In genomic region chr2:93306898-93307297, GRCm38 (mm10) we compare ENCODE assay signal across 24 mouse cellular contexts. TPM values are rescaled to one million over a fixed set of nuclear protein-coding genes. Genes with fewer than 3 reads are reported as not detected.
A peak's percentile ranks its signal among the peaks of the same experiment; 100 is the strongest.
DNase-seq lines count a peak whose midpoint lies in the region; ATAC-seq lines count a peak whose summit lies in the region.
"Had no signal": no experiment of that assay in that cellular context is flagged by ENCODE, and none has a peak within 500 bp of the region (broad histone marks: within the 10 kb centered on the region; RNA-seq: fewer than 3 reads in every experiment).

No protein-coding gene starts in this region.

- H3K27ac ChIP-seq in hindbrain, embryonic 10.5 days = 0 out of 2 replicates have a peak overlapping the region, but pooled peaks have one; percentile 12
- no peak overlapping the region for H3K27ac ChIP-seq in hindbrain, embryonic 16.5 days (ENCODE audit: low read depth, low read length)
- 0 out of 2 replicates have a peak overlapping the region, but pooled peaks have one; percentile 11 for H3K27ac ChIP-seq in hindbrain, embryonic 14.5 days
- no peak overlapping the region for H3K27ac ChIP-seq in hindbrain, embryonic 13.5 days
- H3K27ac ChIP-seq: embryonic facial prominence, embryonic 10.5 days; embryonic facial prominence, embryonic 12.5 days; forebrain, embryonic 13.5 days; forebrain, embryonic 15.5 days had no signal

- DNase-seq in hindbrain, embryonic 10.5 days (ENCODE audit: low spot score) = no peak
- no peak for DNase-seq in hindbrain, embryonic 14.5 days (ENCODE audit: low spot score)
- peak; percentile 56 for DNase-seq in brain, adult 2 months (ENCODE audit: low read depth, low spot score)
- DNase-seq in telencephalon, adult 2 months (ENCODE audit: low read depth, low spot score) = peak; percentile 49
- DNase-seq: adrenal gland, adult 8-10 months; adrenal gland, postnatal 14 days; adrenal gland, postnatal 36 days; cerebellum, adult 11 months; cerebellum, adult 18-20 months; cerebellum, adult 8-10 months; cerebellum, adult 9-11 months; cerebellum, postnatal 14 days; cerebellum, postnatal 36 days; forebrain, postnatal 0 days had no signal

- peaks cover 68% of the 10 kb centered on the region for H3K36me3 ChIP-seq in hindbrain, embryonic 10.5 days
- no peaks in the 10 kb centered on the region for H3K36me3 ChIP-seq in hindbrain, embryonic 16.5 days (ENCODE audit: control insufficient read depth, insufficient read depth, low read length)
- 0 out of 2 replicates have a peak, but pooled peaks cover 3% of the 10 kb centered on the region for H3K36me3 ChIP-seq in hindbrain, embryonic 14.5 days (replicated peaks; ENCODE audit: control insufficient read depth, insufficient read depth)
- 0 out of 2 replicates have a peak, but pooled peaks cover 4% of the 10 kb centered on the region for H3K36me3 ChIP-seq in hindbrain, embryonic 13.5 days
- H3K36me3 ChIP-seq: embryonic facial prominence, embryonic 12.5 days; forebrain, embryonic 15.5 days; G1E had no signal

- 88% methylated on average over 4 of the region's 4 CpGs for WGBS in hindbrain, embryonic 10.5 days
- 87% methylated on average over 4 of the region's 4 CpGs for WGBS in hindbrain, embryonic 16.5 days
- WGBS in hindbrain, embryonic 14.5 days = 93% methylated on average over 4 of the region's 4 CpGs
- 91% methylated on average over 4 of the region's 4 CpGs for WGBS in hindbrain, embryonic 13.5 days

- H3K4me1 ChIP-seq in hindbrain, embryonic 10.5 days (replicated peaks) = peaks cover 70% of the 10 kb centered on the region
- H3K4me1 ChIP-seq in hindbrain, embryonic 16.5 days (ENCODE audit: control insufficient read depth, insufficient read depth, low read depth, low read length) = peaks cover 14% of the 10 kb centered on the region
- peaks cover 30% of the 10 kb centered on the region for H3K4me1 ChIP-seq in hindbrain, embryonic 14.5 days (replicated peaks; ENCODE audit: control insufficient read depth, insufficient read depth, low read length)
- peaks cover 57% of the 10 kb centered on the region for H3K4me1 ChIP-seq in hindbrain, embryonic 13.5 days (replicated peaks)

- no peak overlapping the region for H3K4me3 ChIP-seq in hindbrain, embryonic 10.5 days
- H3K4me3 ChIP-seq in hindbrain, embryonic 16.5 days (ENCODE audit: low read length) = no peak overlapping the region
- no peak overlapping the region for H3K4me3 ChIP-seq in hindbrain, embryonic 14.5 days (replicated peaks; ENCODE audit: low read length)
- no peak overlapping the region for H3K4me3 ChIP-seq in hindbrain, embryonic 13.5 days
- H3K4me3 ChIP-seq: embryonic facial prominence, embryonic 10.5 days; embryonic facial prominence, embryonic 12.5 days; forebrain, embryonic 13.5 days; forebrain, embryonic 15.5 days had no signal

- no peak for ATAC-seq in hindbrain, embryonic 16.5 days
- ATAC-seq in hindbrain, embryonic 14.5 days (ENCODE audit: low FRiP score) = no peak
- no peak for ATAC-seq in hindbrain, embryonic 13.5 days (ENCODE audit: low FRiP score)
- no peak for ATAC-seq in CD4-positive, CD25-positive, alpha-beta regulatory T cell, adult 4 months
- ATAC-seq: activated CD4-positive, CD25-positive, alpha-beta regulatory T cell, adult 4 months; forebrain, embryonic 13.5 days; forebrain, embryonic 15.5 days; forebrain, postnatal 0 days; Patski had no signal

- no peaks in the 10 kb centered on the region for H3K27me3 ChIP-seq in hindbrain, embryonic 10.5 days (ENCODE audit: insufficient read depth, poor library complexity, severe bottlenecking)
- no peaks in the 10 kb centered on the region for H3K27me3 ChIP-seq in hindbrain, embryonic 16.5 days (replicated peaks; ENCODE audit: control insufficient read depth, insufficient read depth, low read length)
- H3K27me3 ChIP-seq in hindbrain, embryonic 14.5 days (ENCODE audit: control insufficient read depth, insufficient read depth, low read length) = no peaks in the 10 kb centered on the region
- H3K27me3 ChIP-seq in hindbrain, embryonic 13.5 days = no peaks in the 10 kb centered on the region
- H3K27me3 ChIP-seq: embryonic facial prominence, embryonic 12.5 days; forebrain, embryonic 13.5 days; forebrain, embryonic 15.5 days; Patski had no signal

- no peak overlapping the region for H3K4me2 ChIP-seq in hindbrain, embryonic 16.5 days (ENCODE audit: low read length)
- H3K4me2 ChIP-seq in hindbrain, embryonic 14.5 days (replicated peaks) = no peak overlapping the region
- no peak overlapping the region for H3K4me2 ChIP-seq in hindbrain, embryonic 13.5 days
- H3K4me2 ChIP-seq: embryonic facial prominence, embryonic 12.5 days; forebrain, embryonic 13.5 days; forebrain, embryonic 15.5 days had no signal

- no peaks in the 10 kb centered on the region for H3K9me3 ChIP-seq in hindbrain, embryonic 10.5 days
- H3K9me3 ChIP-seq in hindbrain, embryonic 16.5 days (ENCODE audit: control insufficient read depth, low read length) = no peaks in the 10 kb centered on the region
- H3K9me3 ChIP-seq in hindbrain, embryonic 14.5 days (ENCODE audit: control insufficient read depth, low read length) = no peaks in the 10 kb centered on the region
- H3K9me3 ChIP-seq in hindbrain, embryonic 13.5 days = no peaks in the 10 kb centered on the region
- H3K9me3 ChIP-seq: embryonic facial prominence, embryonic 10.5 days; embryonic facial prominence, embryonic 12.5 days; forebrain, embryonic 13.5 days; forebrain, embryonic 15.5 days; G1E had no signal

- no peak overlapping the region for H3K9ac ChIP-seq in hindbrain, embryonic 16.5 days (ENCODE audit: low read depth, low read length)
- no peak overlapping the region for H3K9ac ChIP-seq in hindbrain, embryonic 14.5 days
- H3K9ac ChIP-seq in hindbrain, embryonic 13.5 days = no peak overlapping the region
- H3K9ac ChIP-seq: embryonic facial prominence, embryonic 12.5 days; forebrain, embryonic 13.5 days; forebrain, embryonic 15.5 days; forebrain, postnatal 0 days had no signal

RNA-seq across cellular contexts. Expression of gene Tspan18, which starts 27.4 kb away (rescaled TPM):
- polyA plus RNA-seq in hindbrain, embryonic 10.5 days (2016; fragmentation: Nextera tagmentation; extraction: Ambion mirVana) = 48.6 and 55.1 TPM in 2 replicates
- polyA plus RNA-seq in hindbrain, embryonic 16.5 days (2015; fragmentation: Nextera tagmentation; extraction: Ambion mirVana) = 15.7 and 24.2 TPM in 2 replicates
- 28.6 and 31.3 TPM in 2 replicates for polyA plus RNA-seq in hindbrain, embryonic 14.5 days (2014; fragmentation: Nextera tagmentation; extraction: Ambion mirVana)
- polyA plus RNA-seq in hindbrain, embryonic 13.5 days (2015; fragmentation: Nextera tagmentation; extraction: Ambion mirVana) = 23.6 and 32.5 TPM in 2 replicates
- under 1 TPM in 1 of 2 experiments, not detected in 1; 0.08 TPM for polyA plus RNA-seq in CD4-positive, CD25-positive, alpha-beta regulatory T cell, adult 4 months (2017; shearing (Covaris generic))

Comparison
In these comparisons a context has a peak if more than half of its experiments do, and no peak if none do; other contexts are left out.
1. H3K27ac ChIP-seq: peak in hindbrain, embryonic 10.5 days (single experiment) and hindbrain, embryonic 14.5 days (single experiment); none in hindbrain, embryonic 16.5 days (single experiment) and hindbrain, embryonic 13.5 days (single experiment).
2. DNase-seq: peak in brain, adult 2 months (single experiment) and telencephalon, adult 2 months (single experiment); none in hindbrain, embryonic 10.5 days (single experiment) and hindbrain, embryonic 14.5 days (single experiment).
3. RNA of gene Tspan18, which starts 27.4 kb away (polyA plus RNA-seq): 48.6 to 55.1 TPM in hindbrain, embryonic 10.5 days, 23.6 to 32.5 TPM in hindbrain, embryonic 13.5 days, 28.6 to 31.3 TPM in hindbrain, embryonic 14.5 days and 15.7 to 24.2 TPM in hindbrain, embryonic 16.5 days; 0.08 TPM in CD4-positive, CD25-positive, alpha-beta regulatory T cell, adult 4 months; every median in the first group is over 10 times any median in the second.